Mouse (Mus musculus) liver, postnatal 0 days (tissue): ENCODE data around the gene Pate4. TPM values are rescaled to one million over a fixed set of nuclear protein-coding genes. Genes with fewer than 3 reads are reported as not detected.

ENCODE experiments used
- ATAC-seq: fragments of 200-750 bp; cut with Nextera tagmentation; 2 replicates; pipeline ENCODE4 v1.8.0; 2017; ENCODE audit warnings: mild to moderate bottlenecking, moderate library complexity
- DNase-seq: peaks from one replicate; pipeline ENCODE4 v3.0.0-alpha.2; 2016
- H3K27ac ChIP-seq: fragments of 300-500 bp; sonication (generic); 2 replicates; pipeline ENCODE4 v1.5.1; 2014; ENCODE audit warnings: antibody characterized with exemption, moderate library complexity, mild to moderate bottlenecking, low read depth
- H3K27me3 ChIP-seq: fragments of 300-500 bp; sonication (generic); 2 replicates; pipeline ENCODE4 v1.6.1; 2014; ENCODE audit warnings: low read length, control low read depth, mixed read lengths; ENCODE audit not compliant: insufficient read depth
- H3K36me3 ChIP-seq: fragments of 300-500 bp; sonication (generic); replicated peaks from 2 replicates; pipeline ENCODE4 v1.6.1; 2014; ENCODE audit warnings: mild to moderate bottlenecking, control low read depth, low read length, moderate library complexity, mixed read lengths; ENCODE audit not compliant: insufficient read depth
- H3K4me1 ChIP-seq: fragments of 300-500 bp; sonication (generic); 2 replicates; pipeline ENCODE4 v1.6.1; 2014; ENCODE audit warnings: antibody characterized with exemption, mild to moderate bottlenecking, control low read depth; ENCODE audit not compliant: insufficient read depth
- H3K4me2 ChIP-seq: fragments of 300-500 bp; sonication (generic); 2 replicates; pipeline ENCODE4 v1.6.1; 2014; ENCODE audit warnings: low read depth, mild to moderate bottlenecking, low read length, moderate library complexity, mixed read lengths
- H3K4me3 ChIP-seq: fragments of 300-500 bp; sonication (generic); 2 replicates; pipeline ENCODE4 v1.5.1; 2014; ENCODE audit warnings: low read depth, low read length
- H3K9ac ChIP-seq: fragments of 300-500 bp; sonication (generic); replicated peaks from 2 replicates; pipeline ENCODE4 v1.6.1; 2014; ENCODE audit warnings: mild to moderate bottlenecking, moderate library complexity
- H3K9me3 ChIP-seq: fragments of 300-500 bp; sonication (generic); 2 replicates; pipeline ENCODE4 v1.6.1; 2016; ENCODE audit warnings: mild to moderate bottlenecking, control low read depth, low read length, mixed read lengths
- CTCF ChIP-seq: sonication (generic); IDR thresholded peaks from 2 replicates; pipeline ENCODE4 v1.5.1; 2016; ENCODE audit warnings: antibody characterized with exemption, low read depth
- EP300 ChIP-seq: IDR thresholded peaks from 2 replicates; pipeline ENCODE4 v1.6.1; 2016; ENCODE audit warnings: antibody characterized with exemption, low read depth, mild to moderate bottlenecking
- WGBS: fragments of 180-500 bp; shearing (Covaris S2); extraction: QIAGEN DNeasy Blood & Tissue Kit; methylation state at CpG from one replicate; pipeline ENCODE4 v1.1.7; 2014; ENCODE audit not compliant: insufficient replicate concordance; 5-methylcytosine and 5-hydroxymethylcytosine counted together
- polyA plus RNA-seq: library from polyadenylated mRNA; unstranded; fragments of >200 nt; fragmentation: Nextera tagmentation; extraction: Ambion mirVana; gene quantifications from 2 replicates; pipeline ENCODE4 v1.2.1, GENCODE M21; 2015

The Pate4 gene
- polyA plus RNA-seq, 1 experiment from 2014 or later: not detected

- no peak overlapping the region for H3K4me3 ChIP-seq
- no peak overlapping the region for H3K9ac ChIP-seq
- no peak for DNase-seq
- peaks cover 56% of the 10 kb centered on the region for H3K36me3 ChIP-seq
- WGBS: 89% methylated on average over 5 of the region's 5 CpGs
- no peak for ATAC-seq
- H3K27ac ChIP-seq: no peak overlapping the region
- no peaks in the 10 kb centered on the region for H3K27me3 ChIP-seq
- H3K4me1 ChIP-seq: peaks cover 3% of the 10 kb centered on the region; the same call in 1 of the 2 replicates
- no peak overlapping the region for H3K4me2 ChIP-seq
- no peaks in the 10 kb centered on the region for H3K9me3 ChIP-seq
- TF ChIP-seq CTCF (no peak), EP300 (no peak)
These were observed 47.1 kb downstream of the Pate4 start for GRCm38 (mm10) chr9:35564536-35565240.

DNA sequence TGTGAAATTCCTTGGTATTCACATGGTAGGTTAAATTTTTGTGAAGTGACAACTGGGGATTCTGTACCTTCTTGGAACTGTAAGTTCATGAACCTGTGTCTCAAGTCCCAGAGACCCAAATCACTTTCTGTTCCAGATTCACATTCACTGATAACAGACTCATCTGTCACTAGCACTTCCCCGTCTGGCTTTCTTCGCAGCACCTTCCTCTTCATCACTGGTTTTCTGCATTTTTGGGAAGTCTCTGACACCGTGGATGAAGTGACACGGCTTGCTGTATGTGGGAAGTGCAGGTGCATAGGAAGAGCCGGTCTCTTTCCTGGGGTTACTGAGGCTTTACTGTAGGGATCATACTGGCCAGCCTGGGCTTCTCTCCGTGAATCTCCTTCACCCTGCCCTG lies 50.2 kb downstream of the Pate4 start:
- Histone ChIP-seq H3K4me3 (no peak overlapping the region), H3K27ac (no peak overlapping the region), H3K36me3 (peaks cover 40% of the 10 kb centered on the region), H3K9ac (no peak overlapping the region), H3K4me1 (peaks cover 16% of the 10 kb centered on the region), H3K4me2 (no peak overlapping the region), H3K27me3 (peaks cover 22% of the 10 kb centered on the region), H3K9me3 (no peaks in the 10 kb centered on the region)
- TF ChIP-seq EP300 (no peak), CTCF (no peak)
- 65% methylated on average over 6 of the region's 6 CpGs for WGBS
- ATAC-seq (no peak), DNase-seq (no peak)

- Histone ChIP-seq H3K36me3 (peaks cover 35% of the 10 kb centered on the region), H3K4me1 (peaks cover 16% of the 10 kb centered on the region), H3K27me3 (peaks cover 23% of the 10 kb centered on the region), H3K4me2 (no peak overlapping the region), H3K4me3 (no peak overlapping the region), H3K9me3 (no peaks in the 10 kb centered on the region), H3K9ac (no peak overlapping the region), H3K27ac (no peak overlapping the region)
- ATAC-seq (no peak), DNase-seq (no peak)
- TF ChIP-seq CTCF: no peak
- TF ChIP-seq EP300: no peak
- WGBS: 88% methylated on average over 11 of the region's 11 CpGs
These were observed 50.7 kb downstream of the Pate4 start for GRCm38 (mm10) chr9:35561076-35561475.

DNA sequence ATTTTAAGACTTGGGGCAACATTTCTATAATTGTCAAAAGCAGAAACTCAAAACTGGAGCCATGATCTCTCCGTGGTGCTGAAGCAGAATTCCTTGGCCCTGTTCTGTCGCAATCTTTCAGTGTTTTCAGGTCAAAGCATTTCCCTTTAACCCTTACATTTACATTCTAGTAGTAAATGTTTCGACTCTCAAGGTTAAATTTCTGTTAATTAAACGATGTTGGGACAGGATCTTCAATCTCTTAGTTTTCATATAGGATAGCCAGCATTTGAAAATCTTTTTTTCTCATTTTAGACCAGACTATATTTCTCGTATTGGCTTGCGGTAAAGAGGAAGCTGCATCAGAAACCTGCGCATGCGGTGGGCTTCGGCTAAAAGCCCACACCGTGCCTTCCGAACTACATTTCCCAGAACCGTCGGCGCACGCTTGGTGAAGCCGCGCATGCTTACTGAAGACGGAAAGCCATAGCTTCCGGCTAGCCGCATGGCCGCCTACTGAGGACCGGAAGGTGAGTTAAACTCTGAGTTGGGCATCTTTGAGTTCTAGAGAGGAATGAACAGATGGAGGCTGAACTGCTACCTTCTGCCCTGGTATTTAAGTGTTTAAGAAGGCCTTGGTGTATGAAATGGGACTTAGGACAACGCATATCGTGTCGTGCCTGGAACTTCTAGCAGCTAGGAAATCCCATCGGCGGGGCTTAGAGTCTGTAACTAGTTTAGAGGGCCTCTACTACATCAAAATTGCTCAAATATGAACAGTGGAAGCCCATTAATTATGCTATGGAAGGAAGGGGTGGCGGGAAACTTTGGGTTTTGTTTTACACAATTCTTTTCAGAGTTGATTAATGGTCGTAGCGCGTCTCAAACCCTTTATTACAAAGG lies 52.5 kb downstream of the Pate4 start:
- no peak for TF ChIP-seq CTCF
- TF ChIP-seq EP300: no peak
- ATAC-seq (peak; percentile 90), DNase-seq (peak; percentile 76)
- Histone ChIP-seq H3K4me1 (peaks cover 16% of the 10 kb centered on the region), H3K27me3 (peaks cover 27% of the 10 kb centered on the region), H3K36me3 (peaks cover 18% of the 10 kb centered on the region), H3K9me3 (no peaks in the 10 kb centered on the region), H3K4me2 (peak overlapping the region; percentile 90), H3K27ac (no peak overlapping the region), H3K4me3 (peak overlapping the region; percentile 67), H3K9ac (peak overlapping the region; percentile 62)
- 1% methylated on average over 31 of the region's 31 CpGs for WGBS

DNA sequence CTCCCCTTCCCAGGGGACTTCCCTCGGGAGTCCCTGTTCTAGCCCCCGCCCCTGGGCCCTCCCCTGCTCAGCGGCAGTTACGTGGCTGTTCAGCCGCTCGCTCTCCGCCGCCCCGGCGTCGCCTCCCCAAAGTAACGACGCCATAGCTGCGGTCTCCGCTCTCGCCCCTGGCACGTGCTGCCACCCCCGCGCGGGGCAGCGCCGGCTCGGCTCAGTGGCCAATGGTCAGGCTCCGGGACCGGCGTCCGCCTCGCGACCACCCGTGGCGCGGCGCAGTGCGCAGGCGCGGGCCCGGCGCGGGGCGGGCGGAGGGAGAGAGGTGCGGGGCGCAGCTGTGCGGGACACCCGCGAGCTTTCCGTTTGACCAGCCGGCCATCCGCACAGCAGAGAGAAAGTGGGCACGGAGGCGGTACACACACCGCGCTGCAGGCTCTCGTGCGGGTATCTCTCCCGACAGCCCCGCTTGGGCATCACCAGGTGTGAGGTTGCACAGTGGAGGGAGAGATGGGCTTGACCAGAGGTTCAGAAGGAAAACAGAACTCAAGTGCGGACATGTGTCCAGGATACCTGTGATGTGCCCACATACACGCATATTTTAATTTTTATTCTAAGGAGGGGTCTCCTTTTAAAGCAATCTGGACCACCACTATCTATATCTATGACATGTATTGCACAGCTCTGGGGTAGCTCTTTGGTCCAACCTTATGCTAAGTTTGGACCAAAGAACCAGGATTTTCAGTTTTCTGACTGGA lies 53.3 kb downstream of the Pate4 start, which contains the start of the genes Ddx25 and Pus3:
Ddx25 (minus strand) TSS at position 272 of the 752 bp plus-strand sequence.
Pus3 (plus strand) TSS at position 339 of the 752 bp plus-strand sequence.
- H3K4me2 ChIP-seq: peak within 1 kb of the TSS; percentile 90
- H3K9me3 ChIP-seq: no peaks in the 10 kb centered on the region
- H3K27me3 ChIP-seq: peaks cover 27% of the 10 kb centered on the region
- peak; percentile 25 for DNase-seq
- under 1% methylated on average over 44 of the region's 59 CpGs for WGBS
- peak within 1 kb of the TSS; percentile 62 for H3K9ac ChIP-seq
- H3K4me1 ChIP-seq: peaks cover 16% of the 10 kb centered on the region
- no peak within 1 kb of the TSS for H3K27ac ChIP-seq
- peaks cover 15% of the 10 kb centered on the region for H3K36me3 ChIP-seq
- no peak for TF ChIP-seq EP300
- no peak for TF ChIP-seq CTCF
- ATAC-seq: peak; percentile 20
- H3K4me3 ChIP-seq: peak within 1 kb of the TSS; percentile 67

Other genes starting within 250 kb of the Pate4 start
- 0.18 and 0.38 TPM in 2 replicates for gene Cdon, start 190.8 kb downstream of the Pate4 start, polyA plus RNA-seq
- gene Gm1113, start 93.7 kb downstream of the Pate4 start, polyA plus RNA-seq: not detected in 2 replicates
- 0.09 and 0.18 TPM in 2 replicates for gene Ddx25, start 53.4 kb downstream of the Pate4 start, polyA plus RNA-seq
- gene Pus3, start 53.3 kb downstream of the Pate4 start, polyA plus RNA-seq: 4.7 and 5.0 TPM in 2 replicates
- gene Pate2, start 41.7 kb downstream of the Pate4 start, polyA plus RNA-seq: 0.14 and 0.33 TPM in 2 replicates
- gene Hyls1, start 41.5 kb downstream of the Pate4 start, polyA plus RNA-seq: 4.3 and 4.7 TPM in 2 replicates
- gene Pate3, start 36.3 kb upstream of the Pate4 start, polyA plus RNA-seq: not detected in 2 replicates
- not detected in 2 replicates for gene Pate1, start 75.4 kb upstream of the Pate4 start, polyA plus RNA-seq
- gene Gm17677, start 129.1 kb upstream of the Pate4 start, polyA plus RNA-seq: not detected in 2 replicates
- gene Gm17727, start 166.2 kb upstream of the Pate4 start, polyA plus RNA-seq: not detected in 2 replicates
- not detected in 2 replicates for gene Gm27235, start 178.2 kb upstream of the Pate4 start, polyA plus RNA-seq
- not detected in 2 replicates for gene D730048I06Rik, start 178.2 kb upstream of the Pate4 start, polyA plus RNA-seq
- gene 9230110F15Rik, start 232.2 kb upstream of the Pate4 start, polyA plus RNA-seq: not detected in 2 replicates